Mouse (Mus musculus): ENCODE measurements at regions not wholly inside any gene's neighbourhood (a gene's known extent, or its start where the extent isn't known, plus 50 kb on each side); places are given as distances from the start of the nearest gene placed in this dataset.

DNA sequence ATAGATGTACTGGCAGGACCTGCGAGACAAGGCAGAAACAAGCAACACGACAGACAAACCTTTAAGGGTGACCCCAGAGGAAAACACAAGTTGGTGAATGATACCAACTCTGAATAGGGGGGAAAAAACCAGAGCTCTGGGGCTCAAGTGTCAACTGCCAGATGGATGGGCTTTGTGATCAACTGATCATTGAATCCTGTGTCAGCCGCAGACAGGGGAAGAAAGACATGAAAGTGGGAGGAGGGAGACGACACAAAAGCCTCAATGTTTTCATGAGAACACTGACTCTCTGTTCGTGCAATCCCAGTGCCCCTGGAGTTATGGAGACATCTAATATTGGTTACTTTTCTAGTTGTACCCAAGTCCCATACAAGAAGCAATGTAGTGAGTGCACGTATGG, 593.8 kb downstream of the Tmem114 start:
- Histone ChIP-seq H3K36me3 (no peaks in the 10 kb centered on the region), H3K9me3 (replicated peaks) (no peaks in the 10 kb centered on the region), H3K4me1 (no peaks in the 10 kb centered on the region), H3K4me3 (replicated peaks) (no peak overlapping the region), H3K4me2 (no peak overlapping the region), H3K9ac (no peak overlapping the region), H3K27me3 (no peaks in the 10 kb centered on the region), H3K27ac (no peak overlapping the region)
- no peak for ATAC-seq (replicated peaks; ENCODE audit: low FRiP score)
- 43% methylated on average over 6 of the region's 6 CpGs for WGBS

DNA sequence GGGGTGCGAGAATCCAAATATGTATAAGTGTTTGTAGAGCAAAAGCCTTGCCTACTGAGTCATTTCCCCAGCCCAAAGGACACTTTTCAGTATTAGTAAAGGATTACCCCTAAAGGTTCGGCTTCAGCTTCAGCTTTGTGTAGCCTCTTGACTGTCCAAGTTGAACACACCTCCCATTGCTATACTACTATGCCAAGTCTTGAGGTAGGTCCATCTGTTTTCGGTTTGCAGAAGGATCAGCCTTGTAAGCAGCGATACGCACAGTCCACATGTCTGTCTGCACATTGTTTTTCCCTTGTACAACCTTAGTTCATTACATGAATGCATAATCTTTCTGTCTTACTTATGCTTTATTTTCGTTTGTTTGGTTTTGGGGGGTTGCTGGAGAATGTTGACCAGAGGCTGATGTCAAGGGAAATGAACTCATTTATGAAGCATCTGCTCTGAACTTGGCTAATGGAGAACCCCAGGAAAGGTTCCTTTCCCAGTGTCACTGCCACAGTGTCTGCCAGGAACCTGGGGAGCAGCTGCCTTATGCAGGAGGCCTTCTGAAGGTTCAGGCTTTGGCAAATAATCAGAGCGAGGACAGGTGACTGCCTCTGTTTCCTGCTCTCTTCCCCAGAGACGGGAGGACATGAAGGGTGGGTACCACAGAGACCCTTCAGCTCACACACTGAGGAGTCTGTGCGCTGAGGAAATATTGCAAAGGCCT, 594.8 kb downstream of the Tmem114 start:
- Histone ChIP-seq H3K36me3 (no peaks in the 10 kb centered on the region), H3K9me3 (replicated peaks) (no peaks in the 10 kb centered on the region), H3K27ac (no peak overlapping the region), H3K4me1 (no peaks in the 10 kb centered on the region), H3K9ac (no peak overlapping the region), H3K4me2 (no peak overlapping the region), H3K4me3 (replicated peaks) (no peak overlapping the region), H3K27me3 (no peaks in the 10 kb centered on the region)
- 86% methylated on average over 9 of the region's 9 CpGs for WGBS
- ATAC-seq (replicated peaks; ENCODE audit: low FRiP score): no peak

DNA sequence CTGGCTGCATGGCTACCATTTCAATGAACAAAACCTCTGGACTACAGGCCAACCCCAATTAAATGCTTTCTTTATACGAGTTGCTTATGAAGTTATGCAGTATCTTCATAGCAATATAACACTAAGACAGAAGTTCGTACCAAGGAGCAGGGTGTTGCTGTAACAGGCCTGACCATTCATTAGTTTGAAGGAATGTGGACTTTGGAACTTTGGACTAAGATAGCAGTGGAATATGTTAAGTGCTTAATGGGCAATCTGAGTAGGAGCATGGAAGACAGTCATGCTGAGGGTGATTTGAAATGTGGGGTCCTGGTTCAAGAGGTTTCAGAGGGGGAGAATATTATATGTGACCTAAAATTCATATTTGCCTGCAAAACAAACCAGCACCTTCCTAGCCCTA, 623.8 kb downstream of the Tmem114 start:
- H3K36me3 ChIP-seq: no peaks in the 10 kb centered on the region
- H3K4me2 ChIP-seq: no peak overlapping the region
- no peak overlapping the region for H3K4me3 ChIP-seq (replicated peaks)
- no peaks in the 10 kb centered on the region for H3K4me1 ChIP-seq
- WGBS: 83% methylated on average over 2 of the region's 2 CpGs
- H3K9me3 ChIP-seq (replicated peaks): no peaks in the 10 kb centered on the region
- no peak overlapping the region for H3K9ac ChIP-seq
- no peaks in the 10 kb centered on the region for H3K27me3 ChIP-seq
- no peak for ATAC-seq (replicated peaks; ENCODE audit: low FRiP score)
- H3K27ac ChIP-seq: no peak overlapping the region

DNA sequence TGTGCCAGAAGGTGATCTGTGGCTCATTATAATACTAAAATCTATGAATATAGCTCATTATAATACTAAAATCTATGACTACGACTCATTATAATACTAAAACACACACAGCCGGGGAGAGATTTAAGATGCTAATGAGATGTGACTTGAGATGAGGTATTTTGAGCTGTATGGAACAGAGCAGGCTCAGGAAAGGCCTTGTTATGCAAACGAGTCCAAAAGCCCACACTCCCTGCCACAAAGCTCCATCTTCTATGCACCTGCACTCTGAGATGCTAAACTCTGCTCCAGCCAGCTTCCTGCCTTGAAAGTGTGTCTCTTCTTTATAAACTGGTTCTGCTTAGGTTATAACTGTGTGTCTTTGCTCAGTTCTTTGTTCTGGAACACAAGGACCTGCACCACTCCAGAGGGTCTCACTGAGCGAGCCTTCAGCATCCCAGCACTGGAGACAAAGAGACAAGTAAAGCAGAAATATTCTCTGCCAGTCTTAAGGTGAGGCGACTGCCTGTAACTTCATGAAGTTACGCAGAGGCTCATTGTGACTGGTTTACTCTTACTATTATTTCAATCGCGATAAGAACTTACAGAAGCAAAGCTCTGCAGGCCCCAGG, 627.7 kb downstream of the Tmem114 start:
- ATAC-seq (replicated peaks; ENCODE audit: low FRiP score): no peak

DNA sequence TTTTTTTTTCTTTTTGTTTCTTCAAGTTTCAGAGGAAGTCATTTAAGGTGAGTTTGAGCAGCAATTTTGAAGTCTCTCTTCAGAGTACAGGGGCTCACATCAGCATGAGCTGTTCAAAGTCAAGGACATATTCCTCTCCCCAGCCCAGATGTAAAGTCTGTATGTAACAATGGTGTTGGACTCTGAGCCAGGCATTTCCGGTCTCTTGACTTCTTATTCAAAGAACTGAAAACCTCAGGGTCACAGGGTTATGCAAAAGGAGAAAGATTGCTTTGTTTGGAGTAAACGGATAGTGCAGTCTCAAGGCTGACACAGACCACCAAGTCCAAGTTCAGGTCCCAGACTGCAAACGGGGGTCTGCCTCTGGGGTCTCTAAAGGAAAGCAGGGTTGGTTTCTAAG, 629.4 kb downstream of the Tmem114 start:
- no peak overlapping the region for H3K27ac ChIP-seq
- no peak overlapping the region for H3K4me3 ChIP-seq (replicated peaks)
- 29% methylated on average over 3 of the region's 3 CpGs for WGBS
- no peaks in the 10 kb centered on the region for H3K9me3 ChIP-seq (replicated peaks)
- no peaks in the 10 kb centered on the region for H3K27me3 ChIP-seq
- no peaks in the 10 kb centered on the region for H3K36me3 ChIP-seq
- no peak for ATAC-seq (replicated peaks; ENCODE audit: low FRiP score)
- H3K4me2 ChIP-seq: no peak overlapping the region
- no peaks in the 10 kb centered on the region for H3K4me1 ChIP-seq
- H3K9ac ChIP-seq: no peak overlapping the region

More for the DNA sequence above, 627.7 kb downstream of the Tmem114 start:
- Histone ChIP-seq H3K36me3 (no peaks in the 10 kb centered on the region), H3K4me2 (no peak overlapping the region), H3K4me3 (replicated peaks) (no peak overlapping the region), H3K9ac (no peak overlapping the region), H3K4me1 (no peaks in the 10 kb centered on the region), H3K27ac (no peak overlapping the region), H3K9me3 (replicated peaks) (no peaks in the 10 kb centered on the region), H3K27me3 (no peaks in the 10 kb centered on the region)
- 73% methylated on average over 8 of the region's 8 CpGs for WGBS

DNA sequence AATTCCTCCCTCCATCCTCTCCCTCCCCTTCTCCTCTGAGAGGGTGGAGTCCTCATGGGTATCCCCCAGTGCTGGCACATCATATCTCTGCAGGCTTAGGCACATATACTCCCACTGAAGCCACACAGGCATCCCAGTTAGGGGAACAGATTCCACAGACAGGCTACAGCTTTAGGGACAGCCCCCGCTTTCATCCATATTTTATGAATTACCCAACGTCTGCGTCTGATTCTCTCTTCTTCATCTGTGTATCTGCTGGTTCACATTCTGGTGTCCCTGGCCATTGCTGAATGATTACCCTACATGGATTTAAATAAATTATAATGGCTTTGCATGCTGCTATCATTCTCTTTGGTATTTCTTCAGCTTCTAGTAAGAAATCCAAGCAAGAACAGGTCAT, 632.4 kb downstream of the Tmem114 start:
- H3K9me3 ChIP-seq (replicated peaks): no peaks in the 10 kb centered on the region
- no peak overlapping the region for H3K9ac ChIP-seq
- H3K4me3 ChIP-seq (replicated peaks): no peak overlapping the region
- no peaks in the 10 kb centered on the region for H3K4me1 ChIP-seq
- no peak overlapping the region for H3K27ac ChIP-seq
- no peak overlapping the region for H3K4me2 ChIP-seq
- no peaks in the 10 kb centered on the region for H3K27me3 ChIP-seq
- ATAC-seq (replicated peaks; ENCODE audit: low FRiP score): no peak
- 83% methylated on average over 3 of the region's 3 CpGs for WGBS
- no peaks in the 10 kb centered on the region for H3K36me3 ChIP-seq

DNA sequence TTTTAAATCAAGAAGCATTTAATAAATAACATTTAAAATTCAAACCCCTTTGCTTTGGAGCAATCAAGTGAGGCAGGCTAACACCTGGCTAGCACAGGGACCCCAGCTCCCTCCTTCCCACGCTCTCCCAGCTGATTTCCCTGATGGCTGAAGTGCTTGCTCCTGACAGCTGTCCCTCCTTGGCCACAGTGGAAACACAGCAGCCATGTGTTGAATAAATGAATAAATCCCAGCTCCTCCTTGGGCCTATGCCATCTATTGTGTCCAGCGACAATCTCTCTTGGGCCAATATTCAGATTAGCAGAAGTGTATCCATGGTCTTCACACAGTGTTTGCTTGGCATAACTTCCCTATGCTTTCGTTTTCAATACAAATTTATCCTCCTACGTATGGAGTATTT, 634.7 kb downstream of the Tmem114 start:
- 87% methylated on average over 4 of the region's 4 CpGs for WGBS
- H3K4me1 ChIP-seq: no peaks in the 10 kb centered on the region
- no peak overlapping the region for H3K4me3 ChIP-seq (replicated peaks)
- no peak overlapping the region for H3K9ac ChIP-seq
- H3K27ac ChIP-seq: no peak overlapping the region
- no peaks in the 10 kb centered on the region for H3K9me3 ChIP-seq (replicated peaks)
- no peaks in the 10 kb centered on the region for H3K27me3 ChIP-seq
- no peak overlapping the region for H3K4me2 ChIP-seq
- no peak for ATAC-seq (replicated peaks; ENCODE audit: low FRiP score)
- no peaks in the 10 kb centered on the region for H3K36me3 ChIP-seq

DNA sequence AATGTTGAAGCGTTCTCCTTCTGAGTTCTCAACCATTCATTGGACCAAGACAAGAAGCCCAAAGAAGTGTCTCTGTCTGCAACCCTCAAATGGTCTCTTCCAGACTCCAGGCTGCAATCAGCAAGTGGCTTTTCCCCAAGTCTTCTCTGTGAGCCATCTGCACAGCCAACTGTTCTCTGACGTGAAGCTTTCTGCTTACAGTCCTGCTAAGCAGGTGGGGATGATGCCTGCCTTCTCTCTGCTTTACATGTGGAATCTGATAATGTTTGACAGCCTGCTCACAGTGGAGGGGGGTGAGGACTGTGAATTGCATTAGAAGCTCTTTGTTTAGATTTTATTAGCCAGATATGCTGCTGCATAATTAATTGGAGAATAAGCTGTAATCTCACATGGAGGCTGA, 636.7 kb downstream of the Tmem114 start:
- H3K9me3 ChIP-seq (replicated peaks): no peaks in the 10 kb centered on the region
- H3K27me3 ChIP-seq: no peaks in the 10 kb centered on the region
- H3K4me3 ChIP-seq (replicated peaks): no peak overlapping the region
- no peaks in the 10 kb centered on the region for H3K4me1 ChIP-seq
- no peak overlapping the region for H3K4me2 ChIP-seq
- 79% methylated on average over 2 of the region's 2 CpGs for WGBS
- no peaks in the 10 kb centered on the region for H3K36me3 ChIP-seq
- no peak overlapping the region for H3K27ac ChIP-seq
- no peak for ATAC-seq (replicated peaks; ENCODE audit: low FRiP score)
- no peak overlapping the region for H3K9ac ChIP-seq

DNA sequence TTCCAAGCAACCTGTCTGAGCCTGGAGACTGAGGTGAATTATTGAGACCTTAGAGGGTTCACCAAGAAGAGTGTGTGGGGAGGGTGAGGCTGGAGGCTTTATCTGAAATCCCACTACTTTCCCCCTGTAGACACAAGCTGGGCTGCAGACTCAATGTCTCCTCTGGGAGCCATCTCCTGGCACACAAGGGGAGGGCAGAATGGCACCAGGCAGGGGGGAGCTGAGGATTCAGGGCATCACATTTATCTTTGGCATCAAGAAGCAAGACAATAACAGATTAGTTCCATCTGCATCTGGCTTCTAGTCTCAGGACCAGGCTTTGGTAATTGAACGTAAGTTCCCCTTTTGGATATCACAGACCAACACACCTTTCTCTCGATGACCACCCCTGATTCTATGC, 643.4 kb downstream of the Tmem114 start:
- Histone ChIP-seq H3K4me1 (no peaks in the 10 kb centered on the region), H3K9me3 (replicated peaks) (no peaks in the 10 kb centered on the region), H3K36me3 (no peaks in the 10 kb centered on the region), H3K9ac (no peak overlapping the region), H3K4me2 (no peak overlapping the region), H3K27me3 (no peaks in the 10 kb centered on the region), H3K4me3 (replicated peaks) (no peak overlapping the region), H3K27ac (no peak overlapping the region)
- WGBS: 88% methylated on average over 2 of the region's 2 CpGs
- ATAC-seq (replicated peaks; ENCODE audit: low FRiP score): no peak

DNA sequence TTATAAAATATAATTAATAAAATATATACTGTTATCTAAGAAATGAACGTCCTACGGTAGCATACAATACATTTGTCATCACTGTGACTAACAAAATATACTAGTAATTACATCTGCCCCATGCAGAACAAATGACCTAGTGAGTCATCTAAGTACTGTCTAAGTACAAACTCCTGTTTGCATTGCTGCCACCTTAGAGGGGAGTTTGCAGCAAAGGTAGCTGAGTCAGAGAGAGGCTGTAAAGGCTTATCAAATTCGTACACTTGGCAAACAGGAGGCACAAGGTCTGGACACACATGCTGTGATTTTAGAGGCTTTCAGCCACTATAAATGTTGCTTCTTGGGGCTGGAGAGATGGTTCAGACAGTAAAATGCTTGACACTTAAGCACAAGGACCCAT, 649.3 kb downstream of the Tmem114 start:
- no peak for ATAC-seq (replicated peaks; ENCODE audit: low FRiP score)
- H3K4me1 ChIP-seq: no peaks in the 10 kb centered on the region
- no peak overlapping the region for H3K4me3 ChIP-seq (replicated peaks)
- no peak overlapping the region for H3K27ac ChIP-seq
- no peak overlapping the region for H3K9ac ChIP-seq
- H3K9me3 ChIP-seq (replicated peaks): no peaks in the 10 kb centered on the region
- 80% methylated on average over 3 of the region's 3 CpGs for WGBS
- no peaks in the 10 kb centered on the region for H3K27me3 ChIP-seq
- no peak overlapping the region for H3K4me2 ChIP-seq
- H3K36me3 ChIP-seq: no peaks in the 10 kb centered on the region

DNA sequence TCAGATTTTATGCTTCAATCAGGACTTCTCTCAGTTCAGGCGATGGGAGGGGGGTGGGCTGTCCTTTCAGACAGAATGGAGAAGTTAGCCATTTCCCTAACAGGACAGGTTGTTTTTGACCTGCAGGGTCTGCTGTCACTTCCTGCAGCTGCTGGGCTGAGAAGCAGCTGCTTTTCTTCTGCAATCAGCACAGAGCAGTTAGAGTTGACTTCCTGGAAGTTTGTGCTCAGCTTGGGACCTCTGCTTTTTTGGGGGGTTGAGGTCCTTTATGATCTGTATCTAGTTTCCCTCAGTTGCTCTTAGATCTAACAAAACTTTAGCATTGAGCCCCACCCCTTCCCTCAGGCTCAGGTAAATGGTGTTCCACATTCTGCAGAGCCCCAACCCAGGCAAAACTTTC, 656.5 kb downstream of the Tmem114 start:
- H3K36me3 ChIP-seq: no peaks in the 10 kb centered on the region
- H3K4me1 ChIP-seq: peaks cover 9% of the 10 kb centered on the region; the same call in 1 of the 2 replicates
- no peak for ATAC-seq (replicated peaks; ENCODE audit: low FRiP score)
- no peak overlapping the region for H3K27ac ChIP-seq
- H3K27me3 ChIP-seq: no peaks in the 10 kb centered on the region
- H3K9ac ChIP-seq: no peak overlapping the region
- 33% methylated on average over 1 of the region's 1 CpGs for WGBS
- no peak overlapping the region for H3K4me3 ChIP-seq (replicated peaks)
- H3K4me2 ChIP-seq: no peak overlapping the region
- no peaks in the 10 kb centered on the region for H3K9me3 ChIP-seq (replicated peaks)

DNA sequence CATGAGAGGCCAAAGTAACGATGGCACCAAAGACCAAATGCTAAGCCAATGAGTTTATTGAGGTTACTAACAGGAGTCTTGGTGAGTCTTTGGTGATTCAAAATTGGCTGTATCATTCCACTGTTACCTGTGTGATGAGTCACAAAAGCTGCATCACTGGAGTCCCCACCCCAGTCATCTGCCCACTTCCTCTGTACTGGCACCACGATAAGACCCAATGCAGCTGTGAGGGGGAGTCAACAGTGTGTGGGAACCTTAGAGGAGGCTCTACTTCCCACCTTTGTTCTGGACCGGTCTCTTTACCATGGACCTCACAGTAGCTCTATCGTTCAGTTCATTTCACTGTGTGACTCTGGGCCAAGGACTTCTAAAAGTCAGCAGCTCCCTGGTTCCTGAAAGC, 657.2 kb downstream of the Tmem114 start:
- Histone ChIP-seq H3K36me3 (no peaks in the 10 kb centered on the region), H3K9ac (no peak overlapping the region), H3K4me2 (no peak overlapping the region), H3K9me3 (replicated peaks) (no peaks in the 10 kb centered on the region), H3K4me3 (replicated peaks) (no peak overlapping the region), H3K4me1 (peaks cover 9% of the 10 kb centered on the region; the same call in 1 of the 2 replicates), H3K27ac (no peak overlapping the region), H3K27me3 (no peaks in the 10 kb centered on the region)
- 81% methylated on average over 4 of the region's 4 CpGs for whole genome bisulfite sequencing
- no peak for ATAC-seq (replicated peaks; ENCODE audit: low FRiP score)

DNA sequence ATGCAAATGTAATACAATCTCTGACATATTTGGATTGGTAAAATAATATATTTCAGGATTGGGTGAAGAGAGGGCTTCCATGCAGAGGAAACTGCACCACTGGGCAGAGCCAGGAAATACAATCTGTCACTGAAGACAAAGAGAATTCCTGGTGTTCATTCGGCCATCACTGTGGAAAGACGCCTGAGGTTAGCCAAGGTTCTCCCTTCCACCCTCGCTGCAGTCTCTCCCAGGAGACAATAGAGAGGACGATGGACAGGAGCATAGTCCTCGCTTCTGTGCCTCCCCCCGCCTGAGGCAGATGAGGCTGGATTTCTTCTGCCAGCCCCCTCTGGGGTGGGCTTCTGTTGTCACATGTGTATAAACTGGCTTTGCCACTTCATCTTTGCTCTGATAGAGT, 660.6 kb downstream of the Tmem114 start:
- ATAC-seq (replicated peaks; ENCODE audit: low FRiP score): peak; percentile 90
- WGBS: 24% methylated on average over 6 of the region's 6 CpGs
- H3K9ac ChIP-seq: no peak overlapping the region
- peaks cover 9% of the 10 kb centered on the region; the same call in 1 of the 2 replicates for H3K4me1 ChIP-seq
- no peak overlapping the region for H3K4me3 ChIP-seq (replicated peaks)
- H3K36me3 ChIP-seq: no peaks in the 10 kb centered on the region
- H3K4me2 ChIP-seq: no peak overlapping the region
- H3K27ac ChIP-seq: peak overlapping the region; percentile 61
- no peaks in the 10 kb centered on the region for H3K9me3 ChIP-seq (replicated peaks)
- H3K27me3 ChIP-seq: no peaks in the 10 kb centered on the region
